ENCODE assay signal across 8 mouse cellular contexts in the genomic region with DNA sequence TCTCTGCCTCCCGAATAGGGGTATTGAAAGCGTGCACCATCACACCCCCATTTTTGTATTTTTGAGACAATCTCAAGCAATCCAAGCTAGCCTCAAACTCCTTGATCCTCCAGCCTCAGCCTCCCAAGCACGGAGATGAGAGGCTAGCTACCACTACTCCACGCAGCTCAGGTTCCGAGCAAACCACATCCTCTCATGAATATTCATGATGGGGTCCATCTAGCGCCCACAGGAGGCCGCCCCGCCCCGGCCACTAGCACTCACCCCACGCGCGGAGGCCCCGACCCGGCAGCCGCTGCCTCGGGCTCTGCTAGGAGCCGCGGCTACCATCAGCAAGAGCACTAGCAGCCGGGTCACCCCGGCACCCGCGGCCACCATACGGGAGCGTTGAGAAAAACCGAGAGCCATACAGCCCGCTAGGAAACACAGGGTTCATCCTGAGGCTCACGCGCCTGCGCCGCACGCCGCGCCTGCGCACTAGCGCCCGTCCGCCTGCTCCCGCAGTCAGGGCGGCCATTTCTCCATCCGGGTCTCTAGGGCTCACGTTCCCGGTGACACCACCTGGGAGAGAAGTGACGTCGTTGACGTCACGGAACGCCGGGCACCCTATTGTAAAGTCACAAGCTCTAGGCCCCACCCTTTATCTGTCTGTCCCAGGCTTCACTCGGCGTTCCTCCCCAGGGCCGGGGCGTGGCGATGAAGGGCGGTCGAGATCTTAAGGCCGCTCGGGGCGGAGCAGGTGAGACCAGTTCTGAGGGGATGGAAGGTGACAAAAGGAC. TPM values are rescaled to one million over a fixed set of nuclear protein-coding genes. Genes with fewer than 3 reads are reported as not detected.
A peak's percentile ranks its signal among the peaks of the same experiment; 100 is the strongest.
DNase-seq lines count a peak whose midpoint lies in the region; ATAC-seq and TF ChIP-seq lines count a peak whose summit lies in the region.

Gene Emc10, minus strand, starts transcription at position 538 of the 779 bp plus-strand sequence.
Gene Fam71e1, plus strand, starts transcription at position 590 of the 779 bp plus-strand sequence.

- H3K4me2 ChIP-seq in embryonic facial prominence, embryonic 14.5 days (ENCODE audit: low read depth, low read length), result peak within 1 kb of the TSS; percentile 85
- peak within 1 kb of the TSS; percentile 82 for H3K4me2 ChIP-seq in limb, embryonic 13.5 days (replicated peaks)
- peak within 1 kb of the TSS; percentile 56 for H3K4me2 ChIP-seq in midbrain, embryonic 16.5 days (ENCODE audit: low read length)

- peak; percentile 97 for DNase-seq in 3T3-L1 (ENCODE audit: low read depth, low spot score)
- DNase-seq in adrenal gland, postnatal 4 days (ENCODE audit: low spot score in 2 of 2), result peak; percentile 94
- DNase-seq in embryonic facial prominence, embryonic 14.5 days (ENCODE audit: low spot score), result peak; percentile 98
- DNase-seq in heart, adult 2 months, result peak; percentile 97 to 98
- peak; percentile 98 for DNase-seq in kidney, adult 8-10 months
- DNase-seq in spleen, postnatal 10 days (ENCODE audit: low spot score in 2 of 2), result peak; percentile 97 to 98

- H3K4me3 ChIP-seq in embryonic facial prominence, embryonic 14.5 days (ENCODE audit: low read depth, low read length), result peak within 1 kb of the TSS; percentile 76
- peak within 1 kb of the TSS; percentile 98 for H3K4me3 ChIP-seq in heart, adult 2 months
- H3K4me3 ChIP-seq in limb, embryonic 13.5 days, result peak within 1 kb of the TSS; percentile 76
- peak within 1 kb of the TSS; percentile 60 for H3K4me3 ChIP-seq in midbrain, embryonic 16.5 days (ENCODE audit: low read depth, low read length)

- peak; percentile 39 for TF ChIP-seq CTCF in heart, adult 2 months (IDR thresholded peaks at IDR 0.05)

- 1% methylated on average over 53 of the region's 58 CpGs for WGBS in embryonic facial prominence, embryonic 14.5 days
- WGBS in heart, adult 2 months, result under 1% methylated on average over 58 of the region's 58 CpGs
- under 1% methylated on average over 58 of the region's 58 CpGs for WGBS in limb, embryonic 13.5 days
- WGBS in midbrain, embryonic 16.5 days, result under 1% methylated on average over 58 of the region's 58 CpGs

- peak within 1 kb of the TSS; percentile 94 for H3K27ac ChIP-seq in embryonic facial prominence, embryonic 14.5 days (replicated peaks; ENCODE audit: low read depth, low read length)
- H3K27ac ChIP-seq in heart, adult 2 months, result peak within 1 kb of the TSS; percentile 96
- peak within 1 kb of the TSS; percentile 95 for H3K27ac ChIP-seq in limb, embryonic 13.5 days
- H3K27ac ChIP-seq in midbrain, embryonic 16.5 days (ENCODE audit: low read length), result peak within 1 kb of the TSS; percentile 94

- intact Hi-C loops in heart, adult 2 months (cut with DNase I), result loop anchor here (1.0 kb wide), 1 partner anchor 28 kb away; no protein-coding TSS in a partner anchor

- H3K9me3 ChIP-seq in embryonic facial prominence, embryonic 14.5 days (ENCODE audit: control insufficient read depth, low read length), result no peaks in the 10 kb centered on the region
- H3K9me3 ChIP-seq in limb, embryonic 13.5 days, result no peaks in the 10 kb centered on the region
- H3K9me3 ChIP-seq in midbrain, embryonic 16.5 days (replicated peaks; ENCODE audit: control insufficient read depth, low read length, poor library complexity, severe bottlenecking), result no peaks in the 10 kb centered on the region

- peak; percentile 66 for TF ChIP-seq POLR2A in heart, adult 2 months (IDR thresholded peaks at IDR 0.05; ENCODE audit: insufficient read depth, low read depth, low read length)

- H3K9ac ChIP-seq in embryonic facial prominence, embryonic 14.5 days (ENCODE audit: low read depth, low read length), result peak within 1 kb of the TSS; percentile 85
- H3K9ac ChIP-seq in heart, adult 2 months (ENCODE audit: low read depth, low read length), result peak within 1 kb of the TSS; percentile 80
- peak within 1 kb of the TSS; percentile 89 for H3K9ac ChIP-seq in limb, embryonic 13.5 days
- peak within 1 kb of the TSS; percentile 83 for H3K9ac ChIP-seq in midbrain, embryonic 16.5 days (ENCODE audit: low read depth, low read length)

- peaks cover 7% of the 10 kb centered on the region for H3K4me1 ChIP-seq in embryonic facial prominence, embryonic 14.5 days (ENCODE audit: control insufficient read depth, insufficient read depth, low read length)
- H3K4me1 ChIP-seq in heart, adult 2 months (ENCODE audit: control insufficient read depth, insufficient read depth, low read length), result peaks cover 6% of the 10 kb centered on the region
- peaks cover 23% of the 10 kb centered on the region for H3K4me1 ChIP-seq in limb, embryonic 13.5 days
- peaks cover 23% of the 10 kb centered on the region for H3K4me1 ChIP-seq in midbrain, embryonic 16.5 days (ENCODE audit: control insufficient read depth, insufficient read depth, low read length)

- H3K36me3 ChIP-seq in embryonic facial prominence, embryonic 14.5 days (ENCODE audit: control insufficient read depth, insufficient read depth, low read length), result peaks cover 33% of the 10 kb centered on the region
- H3K36me3 ChIP-seq in heart, adult 2 months (ENCODE audit: control insufficient read depth, insufficient read depth, low read length), result no peaks in the 10 kb centered on the region
- H3K36me3 ChIP-seq in limb, embryonic 13.5 days, result peaks cover 35% of the 10 kb centered on the region
- peaks cover 15% of the 10 kb centered on the region for H3K36me3 ChIP-seq in midbrain, embryonic 16.5 days (ENCODE audit: control insufficient read depth, insufficient read depth, low read length)

- peak; percentile 95 for ATAC-seq in embryonic facial prominence, embryonic 14.5 days (ENCODE audit: low read depth)
- peak; percentile 96 for ATAC-seq in limb, embryonic 13.5 days (ENCODE audit: low FRiP score, low read depth)
- peak; percentile 96 for ATAC-seq in midbrain, embryonic 16.5 days

- H3K79me2 ChIP-seq in heart, adult 2 months (replicated peaks; ENCODE audit: control insufficient read depth, insufficient read depth, low read length), result peaks cover 2% of the 10 kb centered on the region; the same call in 1 of the 2 replicates

- H3K27me3 ChIP-seq in embryonic facial prominence, embryonic 14.5 days (replicated peaks; ENCODE audit: control insufficient read depth, insufficient read depth, low read length), result no peaks in the 10 kb centered on the region
- 0 out of 2 replicates have a peak, but pooled peaks cover 2% of the 10 kb centered on the region for H3K27me3 ChIP-seq in heart, adult 2 months (ENCODE audit: control insufficient read depth, insufficient read depth, low read length)
- peaks cover 13% of the 10 kb centered on the region; the same call in 1 of the 2 replicates for H3K27me3 ChIP-seq in limb, embryonic 13.5 days
- H3K27me3 ChIP-seq in midbrain, embryonic 16.5 days (ENCODE audit: control insufficient read depth, insufficient read depth, low read depth, low read length), result no peaks in the 10 kb centered on the region

- TF ChIP-seq EP300 in heart, adult 2 months (IDR thresholded peaks at IDR 0.05; ENCODE audit: insufficient read depth, low read depth, low read length), result no peak

RNA-seq across cellular contexts. Expression of gene Emc10, which starts in this region (rescaled TPM):
- 10 to 100 TPM; 84.1 to 90.2 TPM for total RNA-seq in adrenal gland, postnatal 4 days (2021)
- 140 and 145 TPM in 2 replicates for polyA plus RNA-seq in embryonic facial prominence, embryonic 14.5 days (2014; fragmentation: Nextera tagmentation; extraction: Ambion mirVana)
- total RNA-seq in heart, adult 2 months (2021), result 10 to 100 TPM; 86.1 to 87.6 TPM
- 152 and 180 TPM in 2 replicates for polyA plus RNA-seq in heart, adult 2 months (2012; rRNA removed)
- 104 and 106 TPM in 2 replicates for polyA plus RNA-seq in limb, embryonic 13.5 days (2015; fragmentation: Nextera tagmentation; extraction: Ambion mirVana)
- 121 and 137 TPM in 2 replicates for polyA plus RNA-seq in midbrain, embryonic 16.5 days (2015; fragmentation: Nextera tagmentation; extraction: Ambion mirVana)

RNA-seq across cellular contexts. Expression of gene Fam71e1, which starts in this region (rescaled TPM):
- total RNA-seq in adrenal gland, postnatal 4 days (2021), result 10 to 100 TPM; 21.6 to 22.7 TPM
- polyA plus RNA-seq in embryonic facial prominence, embryonic 14.5 days (2014; fragmentation: Nextera tagmentation; extraction: Ambion mirVana), result 5.4 and 10.7 TPM in 2 replicates
- 1 to 10 TPM; 2.6 to 3.3 TPM for total RNA-seq in heart, adult 2 months (2021)
- polyA plus RNA-seq in heart, adult 2 months (2012; rRNA removed), result 4.1 and 6.4 TPM in 2 replicates
- polyA plus RNA-seq in limb, embryonic 13.5 days (2015; fragmentation: Nextera tagmentation; extraction: Ambion mirVana), result 22.4 and 22.9 TPM in 2 replicates
- 24.2 and 29.8 TPM in 2 replicates for polyA plus RNA-seq in midbrain, embryonic 16.5 days (2015; fragmentation: Nextera tagmentation; extraction: Ambion mirVana)

Comparison
In these comparisons a context has a peak if more than half of its experiments do, and no peak if none do; other contexts are left out.
1. Peak in every context shown above with its lines: DNase-seq, ATAC-seq, H3K4me3 ChIP-seq and H3K27ac ChIP-seq.
2. RNA of gene Fam71e1 (total RNA-seq): 21.6 to 22.7 TPM in adrenal gland, postnatal 4 days; 2.6 to 3.3 TPM in heart, adult 2 months; every median in the first group is over 4 times any median in the second.